Mouse (Mus musculus): ENCODE results near the gene Tspan18. TPM values are rescaled to one million over a fixed set of nuclear protein-coding genes. Genes with fewer than 3 reads are reported as not detected.
A peak's percentile ranks its signal among the peaks of the same experiment; 100 is the strongest.

The Tspan18 gene
- total RNA-seq, 4 experiments from 2014 or later, result 39.5 to 48.5 (median 45.8) TPM

DNA sequence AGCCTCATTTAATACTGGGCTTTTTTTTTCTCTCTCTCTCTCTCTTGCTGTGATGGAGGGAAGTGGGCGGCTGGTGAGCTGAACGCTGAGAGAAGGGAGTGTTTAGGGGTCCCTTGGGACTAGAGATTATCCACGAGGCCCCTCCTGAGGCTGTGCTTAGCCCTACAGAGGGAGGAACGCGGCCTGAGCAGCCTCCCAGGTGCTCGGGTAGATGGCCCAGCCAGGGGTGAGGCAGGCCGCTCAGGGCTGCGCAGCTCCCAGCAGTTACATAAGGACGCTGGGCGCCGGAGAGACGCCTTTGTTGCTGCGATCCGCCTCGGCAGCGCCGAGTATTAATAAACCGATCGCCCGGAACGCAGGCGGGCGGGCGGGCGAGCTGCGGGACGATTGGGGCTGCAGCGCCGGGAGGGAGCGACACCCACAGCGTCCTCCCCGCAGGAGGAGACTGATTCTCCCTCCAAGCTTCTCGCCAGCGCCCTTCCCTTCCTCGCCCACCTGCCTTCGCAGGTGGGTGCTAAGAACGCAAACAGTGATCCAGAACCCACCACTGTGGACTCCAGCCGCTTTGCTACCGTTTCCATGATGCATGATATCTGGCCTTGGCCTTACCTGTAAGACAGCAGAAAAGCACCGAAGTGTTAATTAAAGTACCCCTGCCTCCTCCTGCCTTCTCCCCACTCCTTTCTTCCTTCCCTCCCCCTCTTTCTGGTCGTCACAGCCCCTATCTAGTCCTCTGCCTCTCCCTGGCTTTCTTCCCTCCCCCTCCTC, 154.0 kb downstream of the Tspan18 start:
- DNase-seq, result no peak

DNA sequence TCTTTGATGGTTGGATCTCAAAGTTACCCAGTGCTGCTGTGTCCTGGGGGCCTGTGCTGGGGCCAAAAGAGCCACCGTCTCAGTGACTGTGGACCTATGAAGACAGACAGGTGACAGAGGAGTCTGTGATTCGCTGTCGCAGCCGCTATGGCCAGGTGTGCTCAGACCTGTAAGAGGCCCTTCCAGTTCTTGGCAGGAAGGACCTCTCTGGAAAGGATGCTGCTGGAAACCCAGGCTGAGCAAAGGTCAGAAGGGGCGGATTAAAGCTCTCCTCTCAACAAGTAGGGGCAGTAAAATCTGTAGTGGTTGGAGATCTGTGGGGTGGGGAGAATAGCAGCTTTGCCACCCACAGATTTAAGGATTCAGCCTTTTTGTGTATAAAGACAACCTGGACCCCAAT, 154.7 kb downstream of the Tspan18 start:
- no peak for DNase-seq

DNA sequence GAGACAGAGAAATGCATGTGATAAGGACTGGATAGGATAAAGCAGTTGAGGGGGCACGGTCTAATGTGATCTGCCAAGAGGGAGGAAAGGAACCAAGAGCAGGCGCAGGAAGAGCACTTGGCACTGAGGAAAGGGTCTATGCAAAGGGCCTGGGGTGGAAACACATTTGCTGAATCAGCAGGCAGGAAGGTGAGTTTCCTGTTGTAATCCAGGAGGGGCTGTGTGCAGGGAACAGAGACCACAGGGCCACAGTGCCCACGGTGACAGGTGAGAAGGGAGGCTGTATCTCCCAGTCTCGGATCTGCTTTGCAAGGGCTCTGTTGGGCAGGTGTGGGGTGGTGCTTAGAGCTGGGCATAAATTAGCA, 156.0 kb downstream of the Tspan18 start:
- DNase-seq, result no peak

DNA sequence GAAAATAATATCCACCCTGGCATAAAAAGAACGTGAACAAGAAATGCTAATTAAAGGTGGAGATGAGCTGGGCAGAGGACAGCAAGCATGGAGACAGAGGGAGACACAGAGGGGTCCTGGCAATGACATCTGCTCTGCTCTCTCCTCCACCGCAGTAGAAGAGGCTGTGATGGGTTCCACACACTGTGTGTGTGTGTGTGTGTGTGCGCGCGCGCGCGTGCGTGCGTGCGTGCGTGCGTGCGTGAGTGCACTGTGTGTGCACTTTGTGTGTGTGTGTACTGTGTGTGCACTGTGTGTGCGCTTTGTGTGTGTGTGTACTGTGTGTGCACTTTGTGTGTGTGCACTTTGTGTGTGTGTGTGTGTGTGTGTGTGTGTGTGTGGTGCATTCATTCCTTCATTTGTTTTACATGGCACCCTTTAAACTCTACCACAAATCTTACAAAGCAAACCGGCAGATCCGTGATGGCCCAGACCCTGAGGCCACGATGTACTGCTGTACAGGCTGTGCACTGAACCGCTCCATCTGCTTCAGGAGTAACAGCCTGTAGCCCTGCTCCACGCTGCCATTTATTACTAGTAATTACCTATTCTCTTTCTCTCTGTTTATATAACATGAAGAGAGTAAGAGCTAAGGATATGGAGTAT, 156.5 kb downstream of the Tspan18 start:
- no peak for DNase-seq

DNA sequence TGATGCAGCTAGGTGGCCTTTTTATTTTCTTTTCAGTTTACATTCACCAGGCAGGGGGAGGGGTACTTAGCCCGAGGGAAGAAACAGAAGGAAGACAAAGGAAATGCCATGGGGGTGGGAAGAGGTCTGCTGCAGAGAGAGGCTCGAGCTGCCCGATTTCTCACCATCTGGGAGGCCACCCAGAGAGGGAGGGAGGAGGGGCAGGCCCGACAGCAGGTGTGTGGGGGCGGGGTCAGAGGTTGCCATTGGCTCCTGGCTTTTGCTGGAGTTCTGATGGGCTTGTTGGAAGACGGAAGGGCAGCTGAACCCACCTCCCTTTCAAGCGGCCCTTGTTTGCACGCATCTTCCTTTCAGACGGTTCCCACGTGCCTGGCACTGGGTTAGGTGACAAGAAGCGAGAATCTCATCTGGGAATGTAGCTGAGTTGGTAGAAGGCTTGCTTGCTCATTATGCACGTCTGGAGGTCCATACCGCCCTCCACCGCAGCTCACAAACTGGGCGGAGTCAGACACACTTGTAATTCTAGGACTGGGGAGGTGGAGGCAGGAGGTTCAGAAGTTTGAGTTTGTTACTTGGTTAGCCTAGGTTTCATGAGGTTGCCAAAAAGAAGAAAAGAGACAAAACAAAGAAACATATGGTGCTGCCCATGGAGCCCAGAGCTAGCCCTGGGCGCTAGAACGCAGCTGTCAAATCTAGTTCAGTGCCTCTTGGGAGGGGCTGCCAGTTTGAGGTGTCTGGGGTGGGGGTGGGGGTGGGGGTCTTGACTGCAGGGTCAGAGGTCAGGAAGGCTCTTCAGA, 157.2 kb downstream of the Tspan18 start:
- no peak for DNase-seq

DNA sequence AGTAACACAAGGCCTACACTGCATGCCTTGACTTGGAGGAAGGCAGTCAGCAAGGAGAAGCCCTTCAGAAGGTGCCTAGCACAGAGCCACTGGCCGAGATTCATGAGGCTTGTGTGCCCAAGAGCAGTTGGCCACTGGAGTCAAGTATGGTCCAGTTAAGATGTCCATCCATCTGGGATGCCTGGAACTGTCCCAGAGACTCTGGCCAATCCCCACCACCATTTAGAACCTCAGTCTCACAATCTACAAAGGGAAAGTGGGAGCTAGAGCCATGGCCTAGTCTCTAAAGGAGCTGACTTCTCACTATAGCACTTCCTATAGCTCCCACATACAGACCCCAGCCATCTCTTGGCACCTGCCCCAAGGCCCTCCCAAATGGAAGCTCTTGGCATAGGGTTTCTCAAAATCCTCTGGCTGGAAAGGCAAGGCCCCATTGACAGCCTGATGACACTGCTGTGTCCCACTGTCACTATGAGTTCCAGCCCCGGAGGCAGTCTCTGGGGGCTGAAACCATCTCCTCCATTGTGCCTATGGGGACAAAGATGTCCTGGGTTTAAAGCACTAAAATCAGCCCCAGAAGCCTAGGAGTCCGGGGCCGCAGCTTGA, 158.0 kb downstream of the Tspan18 start:
- no peak for DNase-seq

DNA sequence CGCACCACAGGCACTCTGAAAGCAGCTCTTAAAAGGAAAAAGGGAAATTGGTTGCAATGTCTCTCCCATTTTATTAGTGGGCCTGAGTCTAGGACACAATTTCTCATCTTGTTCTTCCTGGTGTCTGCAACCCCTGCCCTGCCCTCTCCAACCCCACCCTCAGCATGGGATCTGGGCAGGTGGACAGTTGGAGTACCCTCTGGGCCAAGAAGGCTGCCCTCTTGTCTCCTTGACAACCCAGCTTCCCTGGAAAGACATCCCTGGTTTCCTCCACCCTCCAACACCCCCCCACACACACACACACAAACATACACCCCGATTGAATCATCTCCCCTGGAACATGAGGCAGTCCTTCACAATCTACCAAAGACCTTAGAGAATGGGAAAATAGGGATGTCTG, 158.6 kb downstream of the Tspan18 start:
- no peak for DNase-seq

DNA sequence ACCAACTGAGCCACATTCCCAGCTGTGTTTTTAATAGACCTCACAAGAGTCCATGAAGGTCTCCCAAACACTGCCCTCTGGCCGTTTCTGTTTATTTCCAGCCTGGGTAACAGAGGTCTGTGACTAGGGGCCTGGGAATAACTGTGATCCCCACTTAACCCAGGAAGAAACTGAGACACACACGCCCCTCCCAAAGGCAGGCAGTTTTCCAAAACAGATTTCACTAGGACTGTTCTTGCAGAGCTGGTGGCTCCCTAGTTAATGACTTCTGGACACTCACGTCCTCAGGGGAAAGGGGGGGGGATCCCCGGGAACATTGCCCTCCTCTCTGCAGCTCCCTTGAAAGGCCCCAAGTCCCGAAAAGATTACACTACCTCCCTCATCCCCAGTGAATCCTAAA, 159.0 kb downstream of the Tspan18 start:
- no peak for DNase-seq

DNA sequence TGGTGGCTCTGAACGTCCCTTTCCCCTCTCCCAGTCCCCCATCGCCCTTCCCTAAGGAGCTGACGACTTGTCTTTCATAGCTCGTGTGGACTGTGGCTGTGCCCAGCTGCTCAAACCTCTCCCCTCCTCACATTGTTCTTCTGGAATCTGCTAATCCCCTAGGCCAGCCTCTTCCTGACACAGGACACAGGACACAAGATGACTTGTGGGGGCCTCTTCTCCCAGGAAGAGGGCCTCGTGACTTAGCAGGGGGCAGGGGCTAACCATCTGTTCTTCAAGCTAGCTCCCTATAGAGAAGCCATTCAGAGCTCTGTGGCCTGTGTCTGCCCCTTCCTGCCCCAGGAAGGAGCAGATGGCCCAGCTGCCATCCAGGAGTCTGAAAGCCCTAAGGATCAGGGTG, 160.1 kb downstream of the Tspan18 start:
- no peak for DNase-seq

DNA sequence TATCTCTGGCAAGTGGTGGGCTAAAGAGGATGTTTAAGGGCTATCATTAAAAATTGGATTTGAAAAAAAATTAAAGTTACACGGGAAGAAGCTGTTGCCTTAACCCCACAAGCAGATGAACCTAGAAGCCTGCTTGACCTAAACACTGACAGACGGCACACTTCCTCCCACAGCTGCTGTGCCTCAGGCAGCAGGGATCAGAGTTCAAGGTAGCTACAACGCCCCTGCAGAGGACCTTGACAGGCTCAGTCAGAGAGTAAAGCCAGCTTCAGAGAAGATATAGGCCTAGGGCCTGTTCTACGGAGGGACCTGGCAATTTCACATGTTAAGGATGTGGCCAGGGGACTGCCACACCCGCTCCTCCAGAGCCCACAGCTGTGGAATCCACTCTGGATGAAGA, 161.8 kb downstream of the Tspan18 start:
- no peak for DNase-seq

DNA sequence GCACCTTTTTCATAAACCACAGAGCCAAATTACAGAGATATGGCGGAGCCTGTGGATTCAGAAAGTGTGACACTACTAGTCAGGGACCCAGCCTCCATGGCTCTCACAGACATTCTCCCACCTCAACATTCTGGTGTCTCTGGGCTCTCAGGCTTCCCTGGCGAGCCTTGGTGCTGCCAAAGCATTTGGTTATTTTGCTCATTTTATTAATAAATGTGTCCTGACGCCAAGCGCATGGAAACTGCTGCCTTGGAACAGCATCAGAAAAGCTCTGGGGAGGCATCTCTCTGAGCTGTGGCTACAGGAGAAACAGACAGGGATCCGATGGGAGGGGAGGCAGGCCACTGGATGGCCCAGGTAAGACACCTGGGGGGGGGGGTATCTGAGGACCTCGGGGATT, 162.4 kb downstream of the Tspan18 start:
- DNase-seq, result no peak

DNA sequence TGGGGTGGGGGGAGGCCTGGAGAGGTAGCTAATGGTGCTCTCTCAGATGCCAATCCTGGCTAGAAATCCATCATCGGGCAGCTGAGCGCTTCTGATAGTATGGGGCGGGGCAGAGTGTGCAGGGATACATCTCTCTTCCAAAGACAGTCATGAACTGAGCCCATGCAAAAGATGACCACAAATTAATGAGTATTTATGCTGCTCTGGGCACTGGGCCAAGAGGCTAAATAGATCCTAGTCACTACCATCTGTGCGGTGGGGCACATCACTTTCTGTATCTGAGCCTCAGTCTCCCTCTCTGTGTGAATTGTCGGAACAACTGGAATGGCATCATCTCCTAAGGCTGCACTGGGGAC, 163.5 kb downstream of the Tspan18 start:
- DNase-seq, result no peak

DNA sequence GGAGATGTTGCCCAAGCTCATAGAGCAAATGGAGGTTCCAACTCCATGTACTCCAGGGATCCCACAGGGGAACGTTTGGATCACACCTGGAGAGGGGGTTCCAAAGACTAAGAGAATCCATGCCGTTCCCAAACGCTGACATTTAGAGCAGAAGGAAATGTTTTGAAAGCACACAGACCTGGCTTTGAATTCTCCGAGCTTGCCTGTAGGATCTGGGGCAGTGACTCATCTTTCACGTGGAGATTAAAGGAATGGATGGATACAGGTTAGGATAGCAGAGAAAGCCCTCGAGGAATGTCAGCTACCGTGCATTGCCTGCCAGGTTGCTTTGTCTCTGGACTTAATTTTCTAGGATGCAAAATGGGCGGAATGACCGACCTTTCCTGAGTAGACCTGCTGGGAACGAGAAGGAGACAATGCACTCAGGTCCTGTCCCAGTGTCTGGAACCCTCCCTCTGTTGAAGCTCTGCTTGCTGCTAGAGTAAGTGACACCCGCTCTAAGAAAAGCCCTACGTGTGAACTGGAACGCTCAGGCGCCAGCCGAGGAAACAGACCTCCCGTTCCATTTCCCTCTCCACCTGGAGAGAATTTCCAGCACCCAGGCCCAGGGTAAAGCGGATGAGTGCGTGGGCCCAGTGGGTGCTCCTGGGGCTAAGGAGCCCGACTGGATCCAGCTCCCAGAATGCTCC, 164.0 kb downstream of the Tspan18 start:
- DNase-seq, result no peak

DNA sequence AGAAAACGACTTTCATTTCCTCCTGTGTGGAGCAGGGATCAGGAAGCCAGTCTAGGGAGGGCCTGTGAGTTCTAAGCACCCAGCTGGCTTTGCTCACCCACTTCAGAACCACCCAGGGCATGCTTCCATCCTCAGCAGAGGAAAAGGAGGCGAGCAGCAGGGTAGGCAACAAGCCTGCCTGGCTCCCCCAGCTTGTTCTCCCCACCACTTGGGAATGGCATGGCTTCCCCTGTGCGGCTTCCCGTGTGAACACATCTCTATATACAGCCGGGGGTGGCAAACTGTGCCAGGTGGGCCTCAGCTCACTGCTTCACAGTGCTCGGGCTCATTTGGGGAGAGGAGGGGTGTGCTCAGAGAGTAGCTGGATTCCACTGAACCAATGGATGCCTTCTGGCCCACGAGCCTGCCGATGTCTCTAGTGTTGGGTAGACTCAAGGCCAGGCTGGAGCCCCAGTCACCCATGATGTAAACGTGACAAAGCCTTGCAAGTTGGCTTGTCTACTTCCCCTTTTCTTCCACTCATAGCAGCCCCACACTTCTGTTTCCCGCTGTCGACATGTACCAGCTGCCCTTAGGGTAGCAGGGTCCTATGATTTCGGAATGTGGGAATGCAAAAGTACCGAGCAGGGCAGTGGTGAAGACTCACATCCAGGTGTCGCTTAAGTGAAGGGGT, 167.4 kb downstream of the Tspan18 start:
- no peak for DNase-seq

DNA sequence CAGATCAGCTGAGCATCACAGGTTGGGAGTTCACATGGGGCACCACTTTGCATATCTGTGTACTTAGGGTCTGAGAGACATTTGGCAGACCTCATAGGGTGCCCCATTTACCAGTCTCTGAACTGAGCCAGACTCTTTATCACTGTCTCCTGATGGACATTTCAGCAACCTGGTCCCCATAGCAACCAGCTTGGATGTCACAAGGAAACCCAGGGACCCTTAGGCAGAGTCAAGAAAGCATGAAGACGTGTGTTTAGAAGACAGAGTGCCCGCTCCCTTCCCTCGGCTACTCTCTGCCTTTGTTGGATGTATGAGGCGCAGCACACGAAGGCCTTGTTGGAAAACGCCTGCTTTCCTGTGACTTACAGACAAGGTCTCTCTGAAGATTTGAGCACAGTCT, 168.0 kb downstream of the Tspan18 start:
- DNase-seq, result no peak

DNA sequence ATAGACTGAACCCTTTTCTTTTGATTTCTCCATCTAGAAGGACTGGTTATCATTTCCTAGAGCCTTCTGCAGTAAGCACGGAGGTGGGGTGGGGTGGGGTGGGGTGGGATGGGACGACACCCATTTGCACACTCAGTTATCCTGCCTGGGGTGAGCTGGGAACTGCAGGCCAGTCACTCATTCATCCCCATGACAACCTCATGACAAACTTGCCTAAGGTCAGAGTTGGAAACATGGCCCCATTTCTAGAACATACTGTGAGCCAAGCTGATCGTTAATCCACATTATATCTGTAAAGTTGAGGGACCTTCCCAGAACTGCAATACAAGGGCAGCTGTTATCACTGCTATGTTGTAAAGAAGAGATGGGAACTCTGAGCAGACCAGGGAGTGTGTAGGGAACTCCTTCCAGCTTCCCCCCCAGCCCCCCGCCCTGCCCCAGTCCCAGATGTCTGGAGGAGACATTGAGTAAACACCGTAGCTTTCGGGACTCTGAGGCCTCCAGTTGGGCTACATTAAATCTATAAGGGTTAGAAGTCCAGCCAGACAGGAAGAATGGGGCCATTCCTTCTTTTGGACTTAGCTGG, 170.5 kb downstream of the Tspan18 start:
- no peak for DNase-seq

DNA sequence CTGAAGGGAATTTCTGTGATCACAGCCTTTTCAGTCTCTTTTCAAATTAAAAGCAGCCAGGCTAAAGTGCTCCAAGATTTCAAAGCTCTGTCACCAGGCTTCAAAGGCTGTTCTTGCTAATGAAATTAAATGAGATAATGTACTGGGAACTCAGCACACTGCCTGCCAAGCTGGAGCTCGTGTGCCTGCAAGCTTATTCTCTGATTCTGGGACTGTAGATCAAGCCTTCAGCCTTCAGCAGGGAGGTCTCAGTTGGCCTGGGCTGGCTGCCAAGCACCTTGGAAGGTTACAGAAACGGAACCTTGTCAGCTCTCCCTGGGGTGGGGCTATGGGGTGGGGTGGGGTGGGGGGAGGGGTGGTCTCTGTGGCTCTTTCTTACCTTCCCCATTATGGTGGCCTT, 171.0 kb downstream of the Tspan18 start:
- peak; percentile 70 for DNase-seq

DNA sequence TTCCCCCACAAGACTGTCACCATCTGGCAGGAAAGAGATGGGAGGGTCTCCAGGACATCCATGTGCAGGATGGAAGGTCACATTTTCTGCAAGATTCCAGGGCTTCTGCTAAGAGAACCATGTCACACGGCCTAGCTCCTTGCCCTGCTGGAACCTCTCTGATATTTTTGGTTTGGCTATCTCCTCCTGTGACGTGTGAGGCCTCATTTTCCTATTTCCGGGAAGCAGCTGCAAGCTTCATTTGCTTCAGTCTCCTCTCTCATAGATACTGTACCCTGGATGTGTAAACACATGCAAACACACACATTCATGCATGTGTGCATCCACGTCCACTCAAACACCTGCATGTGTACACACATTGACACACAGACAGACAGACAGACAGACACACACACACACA, 171.5 kb downstream of the Tspan18 start:
- no peak for DNase-seq

DNA sequence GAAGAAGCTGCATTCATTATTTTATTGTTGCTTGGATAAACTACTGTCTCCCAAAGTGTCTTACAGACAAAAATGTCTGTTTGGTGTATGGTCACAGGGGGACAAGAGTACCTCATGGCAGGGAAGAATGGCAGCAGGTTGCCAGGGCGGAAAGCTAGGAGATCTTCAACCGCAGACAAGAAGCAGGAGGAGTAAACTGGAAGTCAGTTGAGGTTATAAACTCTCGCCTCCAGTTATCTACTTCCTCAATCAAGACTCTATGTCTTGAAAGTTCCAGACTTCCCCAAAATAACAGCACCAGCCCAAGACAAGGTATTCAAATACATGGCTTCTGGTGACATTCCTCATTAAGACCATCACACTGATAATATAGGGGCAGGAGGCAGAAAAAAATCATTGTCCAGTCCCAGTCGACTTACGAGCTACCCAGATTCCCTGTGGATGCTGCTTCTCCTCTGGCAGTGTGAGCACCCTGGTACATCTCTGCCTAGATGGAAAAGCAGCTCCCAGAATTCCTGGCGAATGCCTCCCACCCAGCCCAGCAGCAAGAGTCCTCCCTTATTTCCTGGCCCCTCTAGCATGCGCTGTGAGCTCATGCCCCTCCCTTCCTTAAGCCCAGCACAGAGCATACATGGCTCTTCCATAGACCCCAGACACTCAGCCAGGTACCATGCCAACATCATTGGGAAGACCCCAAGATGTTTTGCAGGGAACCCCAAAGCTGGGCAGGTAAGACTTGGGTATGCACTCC, 172.2 kb downstream of the Tspan18 start:
- no peak for DNase-seq

DNA sequence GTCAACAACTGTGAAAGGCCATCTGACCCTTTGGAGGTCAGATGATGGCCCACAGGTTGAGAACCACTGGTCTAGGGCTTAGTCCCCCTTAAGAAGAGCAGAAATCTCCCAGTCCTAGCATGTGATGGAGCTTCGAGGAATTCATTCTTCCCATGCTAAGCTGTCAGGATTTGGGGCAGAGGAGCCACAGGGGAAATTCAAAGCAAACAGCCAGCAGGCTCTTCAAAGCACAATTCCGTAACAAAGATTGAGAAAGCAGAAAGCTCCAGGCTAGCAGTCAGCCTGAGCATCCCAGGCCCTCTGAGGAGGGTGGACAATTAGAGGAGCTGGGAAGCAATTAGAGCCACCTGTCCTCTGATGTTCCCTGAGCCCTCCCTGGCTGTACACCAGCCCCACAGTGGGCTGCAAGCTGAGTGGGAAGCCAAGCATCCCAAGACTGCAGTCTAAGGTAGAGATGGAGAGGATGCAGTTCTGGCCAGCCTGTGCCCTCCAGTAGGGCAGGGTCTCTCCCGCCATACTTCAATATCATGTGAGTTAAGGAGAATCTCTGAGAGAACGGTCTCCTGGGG, 173.8 kb downstream of the Tspan18 start:
- DNase-seq, result no peak
